Mouse (Mus musculus) frontal cortex, adult 2 months (tissue): ENCODE results near the gene Prkd2. TPM values are rescaled to one million over a fixed set of nuclear protein-coding genes. Genes with fewer than 3 reads are reported as not detected.

Experiments
- DNase-seq, 2 experiments: peaks; one replicate each; pipeline ENCODE4 v3.0.0; 2022; ENCODE audit warnings: low spot score in 1 of 2; ENCODE audit errors: extremely low spot score in 1 of 2
- polyA plus RNA-seq: library from polyadenylated mRNA; depleted of rRNA; stranded (reverse); fragments of >200 nt; gene quantifications from 2 replicates; pipeline ENCODE4 v1.2.3, GENCODE M21; 2012

Gene Prkd2
- polyA plus RNA-seq, 1 experiment: 6.7 TPM

DNA sequence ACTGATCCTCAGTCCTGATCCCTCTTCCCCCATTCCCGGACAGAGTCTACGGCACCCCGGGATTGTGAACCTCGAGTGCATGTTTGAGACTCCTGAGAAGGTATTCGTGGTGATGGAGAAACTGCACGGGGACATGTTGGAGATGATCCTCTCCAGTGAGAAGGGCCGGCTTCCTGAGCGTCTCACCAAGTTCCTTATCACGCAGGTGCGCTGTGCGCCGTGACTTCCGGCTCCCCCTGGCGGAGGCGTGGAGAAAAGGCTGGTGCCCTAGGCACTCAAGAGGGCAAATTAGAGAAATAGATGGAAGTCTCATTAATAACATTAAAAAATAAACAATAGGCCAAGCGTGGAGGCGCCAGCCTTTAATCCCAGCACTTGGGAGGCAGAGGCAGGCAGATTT lies 15.6 kb downstream of the Prkd2 start:
- no peak for DNase-seq

- DNase-seq: peak in 1 of 2 experiments; percentile 85
Measured at GRCm38 (mm10) chr7:16859902-16860651, 17.4 kb downstream of the Prkd2 start.

DNA sequence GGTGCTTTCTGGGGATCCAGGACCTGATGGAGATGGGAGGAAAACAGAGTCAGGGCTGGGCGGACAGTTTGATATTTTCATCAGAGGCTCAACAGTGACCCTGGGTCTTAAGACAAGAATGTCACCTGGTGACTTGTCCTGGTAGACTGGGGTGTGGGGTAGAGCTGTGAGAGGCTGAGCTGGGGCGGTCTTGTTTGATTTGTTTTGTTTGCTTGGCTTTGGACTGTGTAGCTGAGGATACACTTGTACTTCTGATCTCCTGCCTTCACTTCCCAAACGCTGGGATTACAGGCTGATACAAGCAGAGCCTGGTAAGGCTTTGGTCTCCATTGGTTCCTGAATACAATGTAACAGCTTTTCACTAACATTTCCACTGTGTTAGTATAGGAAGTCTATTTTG lies 24.8 kb downstream of the Prkd2 start:
- DNase-seq: no peak

- peak; percentile 95 to 97 for DNase-seq
Measured at GRCm38 (mm10) chr7:16869497-16869896, 26.8 kb downstream of the Prkd2 start.

DNA sequence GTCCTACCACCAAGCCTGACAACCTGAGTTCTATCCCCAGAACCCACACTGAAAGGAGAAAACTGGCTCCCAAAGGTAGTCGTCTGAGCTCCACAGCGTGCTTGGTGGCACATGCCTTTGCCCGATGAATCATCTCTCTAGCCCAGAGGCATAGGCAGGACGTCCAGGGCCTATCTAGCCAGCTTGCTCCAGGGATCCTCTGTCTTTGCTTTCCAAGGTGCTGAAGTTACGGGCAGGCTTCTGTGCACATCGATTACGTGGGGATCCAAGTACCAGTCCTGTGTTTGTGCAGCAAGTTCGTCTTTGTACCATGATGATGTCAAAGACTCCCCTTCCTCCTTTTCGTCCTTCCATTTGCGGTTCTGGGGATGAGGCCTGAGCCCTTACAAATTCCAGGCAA lies 28.9 kb downstream of the Prkd2 start:
- no peak for DNase-seq

DNA sequence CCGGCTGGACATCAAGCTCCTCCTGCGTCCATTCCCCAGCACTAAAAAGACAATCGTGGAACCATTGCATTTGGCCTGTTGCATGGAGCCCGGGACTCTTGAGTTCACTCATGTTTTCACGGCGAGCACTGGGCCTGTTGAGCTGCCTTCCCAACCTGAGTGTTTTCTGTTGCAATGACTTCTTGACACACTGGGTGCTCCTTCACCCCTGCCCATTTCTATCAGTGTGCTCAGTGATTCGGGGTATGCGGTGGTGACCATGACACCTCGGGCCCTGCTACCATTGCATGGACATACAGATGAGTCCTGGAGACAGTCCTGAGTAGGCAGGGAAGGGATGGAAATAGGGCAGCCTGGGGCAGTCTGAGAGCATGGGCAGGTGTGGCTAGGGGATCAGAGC lies 29.8 kb downstream of the Prkd2 start:
- no peak for DNase-seq

- no peak for DNase-seq
Measured at GRCm38 (mm10) chr7:16873392-16873791, 30.7 kb downstream of the Prkd2 start.

DNA sequence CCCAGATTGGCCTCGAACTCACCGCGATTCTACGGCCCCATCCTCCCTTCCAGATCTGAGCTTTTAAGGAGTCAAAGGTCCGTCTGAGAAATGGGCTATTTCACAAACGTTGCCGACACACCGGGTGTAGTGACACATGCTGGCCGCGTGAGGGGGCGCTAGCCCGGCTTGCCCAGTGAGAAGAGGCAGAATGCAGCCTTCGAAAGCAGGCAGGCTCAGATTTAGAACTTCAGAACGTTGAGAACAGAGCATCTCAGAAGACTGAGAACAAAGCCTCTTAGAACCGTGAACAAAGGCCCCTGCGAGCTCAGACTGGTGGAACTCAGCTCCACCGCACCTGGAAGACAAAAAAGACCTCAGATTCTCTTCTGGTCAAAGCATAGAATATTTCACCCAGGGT lies 31.5 kb downstream of the Prkd2 start:
- peak; percentile 49 to 84 for DNase-seq

- peak; percentile 100 for DNase-seq
Measured at GRCm38 (mm10) chr7:16874756-16875309, 32.1 kb downstream of the Prkd2 start.

GRCm38 (mm10) chr7:16875310-16875325 lies 32.4 kb downstream of the Prkd2 start, which contains the start of gene Dact3:
TSS of gene Dact3 (plus strand) at chr7:16875317.
- no peak for DNase-seq

DNA sequence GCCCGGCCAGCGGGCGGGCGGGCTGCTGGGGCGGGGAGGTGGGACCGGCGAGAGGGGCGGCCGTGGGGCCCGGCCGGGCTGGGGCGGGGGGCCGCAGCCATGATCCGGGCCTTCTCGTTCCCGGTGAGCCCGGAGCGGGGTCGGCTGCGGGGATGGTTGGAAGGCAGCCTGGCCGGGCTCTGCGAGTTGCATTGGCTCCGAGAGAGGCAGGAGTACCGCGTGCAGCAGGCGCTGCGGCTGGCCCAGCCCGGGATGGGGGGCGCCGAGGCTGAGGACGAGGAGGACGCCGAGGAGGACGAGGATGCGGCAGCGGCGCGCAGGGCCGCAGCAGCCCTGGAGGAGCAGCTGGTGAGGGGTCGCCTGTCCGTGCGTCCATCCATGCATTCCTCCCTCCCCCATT lies 32.6 kb downstream of the Prkd2 start:
- no peak for DNase-seq

- no peak for DNase-seq
Measured at GRCm38 (mm10) chr7:16876006-16876405, 33.3 kb downstream of the Prkd2 start.

- DNase-seq: no peak
Measured at GRCm38 (mm10) chr7:16876608-16877007, 33.9 kb downstream of the Prkd2 start.

- no peak for DNase-seq
Measured at GRCm38 (mm10) chr7:16877717-16878116, 35.0 kb downstream of the Prkd2 start.

GRCm38 (mm10) chr7:16879796-16880547 lies 37.3 kb downstream of the Prkd2 start:
- DNase-seq: no peak

- DNase-seq: no peak
Measured at GRCm38 (mm10) chr7:16880615-16881014, 37.9 kb downstream of the Prkd2 start.

DNA sequence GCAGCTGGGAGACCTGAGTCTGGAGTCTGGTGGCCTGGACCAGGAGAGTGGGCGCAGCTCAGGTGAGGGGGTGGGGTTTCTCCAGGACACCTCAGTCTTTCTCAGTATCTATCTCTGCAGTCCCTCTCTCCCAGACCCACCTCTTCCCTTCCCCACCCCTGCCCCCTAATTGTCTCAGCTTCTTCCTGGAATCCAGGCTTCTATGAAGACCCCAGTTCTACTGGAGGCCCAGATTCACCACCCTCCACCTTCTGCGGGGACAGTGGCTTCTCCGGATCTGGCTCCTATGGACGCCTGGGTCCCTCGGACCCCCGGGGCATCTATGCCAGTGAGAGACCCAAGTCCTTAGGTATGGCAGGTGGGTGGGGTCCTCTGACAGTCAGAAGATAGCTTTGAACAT lies 40.5 kb downstream of the Prkd2 start:
- no peak for DNase-seq

- DNase-seq: no peak
Measured at GRCm38 (mm10) chr7:16884334-16884733, 41.6 kb downstream of the Prkd2 start.

- DNase-seq: no peak
Measured at GRCm38 (mm10) chr7:16885271-16885776, 42.6 kb downstream of the Prkd2 start.

GRCm38 (mm10) chr7:16885905-16886304 lies 43.2 kb downstream of the Prkd2 start:
- DNase-seq: no peak

DNA sequence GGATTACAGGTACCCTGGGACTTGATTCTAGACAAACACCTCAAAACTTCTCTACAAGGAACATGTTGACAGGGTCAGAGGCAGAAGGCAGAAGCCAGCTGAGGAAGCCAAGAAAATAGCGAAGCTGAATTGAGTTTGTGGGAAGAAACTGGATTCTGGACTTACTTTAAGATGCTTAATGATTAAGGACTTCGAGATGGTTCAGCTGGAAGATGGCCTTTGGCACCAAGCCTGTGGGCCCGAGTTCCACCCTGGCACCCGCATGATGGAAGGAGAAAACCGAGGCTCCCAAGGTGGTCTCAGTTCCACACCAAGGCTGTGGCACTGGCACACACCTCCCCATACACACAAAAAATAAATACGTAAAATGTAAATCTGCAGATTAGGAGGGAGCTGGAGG lies 47.8 kb downstream of the Prkd2 start:
- DNase-seq: no peak

DNA sequence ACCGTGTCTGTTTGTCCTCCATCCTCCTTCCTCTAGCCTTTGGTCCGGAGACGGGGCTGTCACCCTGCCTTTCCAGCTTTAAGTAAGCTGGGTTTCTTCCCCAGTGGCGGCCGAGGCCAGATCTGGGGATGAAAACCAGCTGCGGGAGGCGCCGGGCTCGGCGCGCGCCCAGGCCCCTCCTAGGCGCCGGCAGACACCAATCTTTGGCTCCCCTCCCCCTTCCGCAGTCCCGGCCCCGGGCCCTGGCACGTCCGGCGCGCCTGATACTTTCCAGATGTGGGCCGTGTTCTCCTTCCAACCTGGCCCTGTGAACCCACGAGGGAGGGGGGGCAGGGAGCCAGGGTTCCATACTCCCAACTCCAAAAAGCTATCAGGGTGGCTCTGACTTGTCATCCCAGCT lies 48.2 kb downstream of the Prkd2 start:
- DNase-seq: no peak
